Comparison of ENCODE assay signal across 24 mouse cellular contexts in the genomic region with DNA sequence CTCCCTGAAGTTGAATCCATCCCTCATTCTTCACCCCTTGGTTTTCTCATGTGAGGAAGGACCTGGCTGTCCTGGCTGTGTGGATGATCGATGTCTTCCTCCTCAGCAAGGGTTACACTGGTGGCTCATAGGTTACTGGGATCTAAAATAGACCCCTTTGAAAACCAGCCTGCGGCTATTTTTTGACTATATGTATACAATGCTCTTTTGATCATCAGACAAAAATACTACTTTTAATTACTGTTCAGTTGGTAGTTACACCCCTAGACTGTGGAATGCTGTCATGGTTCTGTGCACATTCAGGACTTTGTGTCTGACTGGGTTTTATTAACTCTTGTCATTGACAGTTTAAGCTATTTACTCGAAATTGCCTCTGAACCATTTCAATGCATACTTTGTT.
"Had no signal": no experiment of that assay in that cellular context is flagged by ENCODE, and none has a peak within 500 bp of the region (broad histone marks: within the 10 kb centered on the region; RNA-seq: fewer than 3 reads in every experiment).

No protein-coding gene starts in this region.

- H3K9ac ChIP-seq: forebrain, postnatal 0 days; heart, embryonic 13.5 days; heart, embryonic 15.5 days; hindbrain, embryonic 14.5 days; intestine, embryonic 15.5 days; limb, embryonic 12.5 days; liver, embryonic 13.5 days; liver, embryonic 15.5 days; liver, postnatal 0 days had no signal

- H3K4me3 ChIP-seq: heart, adult 2 months; heart, embryonic 13.5 days; heart, embryonic 15.5 days; intestine, embryonic 15.5 days; layer of hippocampus, adult 2 months; left cerebral cortex, adult 2 months; limb, embryonic 10.5 days; limb, embryonic 12.5 days; liver, embryonic 13.5 days; liver, embryonic 15.5 days had no signal

- H3K4me2 ChIP-seq: heart, embryonic 11.5 days; heart, embryonic 13.5 days; heart, embryonic 15.5 days; hindbrain, embryonic 14.5 days; intestine, embryonic 15.5 days; limb, embryonic 12.5 days; liver, embryonic 11.5 days; liver, embryonic 13.5 days; liver, embryonic 15.5 days had no signal

- H3K27me3 ChIP-seq: heart, embryonic 13.5 days; heart, embryonic 15.5 days; intestine, embryonic 15.5 days; limb, embryonic 12.5 days; liver, embryonic 13.5 days; liver, embryonic 15.5 days had no signal

- H3K36me3 ChIP-seq: heart, embryonic 13.5 days; heart, embryonic 15.5 days; intestine, embryonic 15.5 days; limb, embryonic 10.5 days; limb, embryonic 12.5 days; liver, embryonic 13.5 days; liver, embryonic 15.5 days had no signal

- ATAC-seq: forebrain, postnatal 0 days; hindbrain, embryonic 16.5 days; inflammation-experienced regulatory T-cells, adult 6 months; intestine, embryonic 15.5 days; intestine, postnatal 0 days; liver, postnatal 0 days had no signal

- H3K4me1 ChIP-seq: intestine, embryonic 15.5 days; liver, embryonic 13.5 days; liver, embryonic 15.5 days had no signal

- H3K9me3 ChIP-seq: heart, embryonic 13.5 days; heart, embryonic 15.5 days; intestine, embryonic 15.5 days; limb, embryonic 10.5 days; limb, embryonic 12.5 days; liver, embryonic 13.5 days; liver, embryonic 15.5 days had no signal

- DNase-seq: forebrain, postnatal 0 days; gastrocnemius, postnatal 14 days; gastrocnemius, postnatal 36 days; heart, adult 11 months; heart, adult 2 months; heart, postnatal 14 days; heart, postnatal 36 days; liver; liver, embryonic 13.5 days; liver, postnatal 0 days had no signal

- H3K27ac ChIP-seq: heart, adult 2 months; heart, embryonic 13.5 days; heart, embryonic 15.5 days; hindbrain, embryonic 14.5 days; intestine, embryonic 15.5 days; layer of hippocampus, adult 2 months; left cerebral cortex, adult 2 months; limb, embryonic 10.5 days; limb, embryonic 12.5 days; liver, embryonic 13.5 days; liver, embryonic 15.5 days had no signal
